Mouse (Mus musculus): ENCODE results near the gene Sppl2b. TPM values are rescaled to one million over a fixed set of nuclear protein-coding genes. Genes with fewer than 3 reads are reported as not detected.

Gene Sppl2b
- polyA plus RNA-seq, 1 experiment from 2014 or later, result 32.1 TPM

DNA sequence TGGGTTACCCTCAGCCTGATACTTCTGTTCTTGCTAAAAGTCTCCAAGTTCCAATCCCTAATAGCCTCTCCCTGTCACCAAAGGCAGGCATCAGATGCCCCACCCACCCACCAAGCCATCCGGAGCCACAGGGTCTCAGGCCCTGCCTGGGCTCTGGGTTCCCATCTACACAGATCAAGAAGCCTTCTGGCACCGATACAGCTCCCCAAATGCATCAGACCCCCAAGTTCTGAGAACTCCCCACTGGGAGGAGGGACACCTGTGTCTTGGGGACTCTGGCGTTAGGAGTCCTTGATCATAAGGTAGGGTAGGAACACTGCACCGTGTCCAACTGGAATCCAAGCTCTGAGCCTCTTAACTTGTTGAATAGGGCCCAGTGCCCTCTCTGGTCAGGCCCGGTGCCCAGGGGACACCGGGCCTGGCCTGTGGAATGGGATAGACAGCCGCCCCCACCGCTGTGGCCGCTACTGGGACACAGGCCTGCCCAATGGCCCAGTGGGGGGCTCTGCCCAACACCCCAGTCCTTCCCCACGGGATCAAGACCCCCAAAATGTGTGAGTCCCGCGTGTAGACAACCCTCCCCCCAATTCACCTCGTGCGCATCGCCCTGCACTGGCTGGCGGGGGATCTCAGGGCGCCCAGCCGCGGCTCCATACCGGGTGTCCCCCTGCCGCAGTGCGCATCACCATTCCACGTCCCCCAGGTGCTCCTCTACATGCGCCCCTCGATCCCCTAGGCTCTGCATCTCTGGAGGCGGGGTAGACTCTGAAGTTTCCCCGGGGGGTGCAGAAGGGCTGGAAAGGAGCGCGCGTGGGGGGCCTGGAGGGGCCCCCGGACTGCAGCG lies 11.8 kb upstream of the Sppl2b start:
- Histone ChIP-seq H3K9me3 (no peaks in the 10 kb centered on the region), H3K4me1 (peaks cover 22% of the 10 kb centered on the region), H3K27me3 (ENCODE audit: insufficient read depth, poor library complexity, severe bottlenecking) (peaks cover 63% of the 10 kb centered on the region), H3K4me3 (peak overlapping the region; percentile 63), H3K36me3 (no peaks in the 10 kb centered on the region), H3K27ac (peak overlapping the region; percentile 77)
- 9% methylated on average over 32 of the region's 32 CpGs for WGBS
- no peak for DNase-seq (ENCODE audit: low spot score)

DNA sequence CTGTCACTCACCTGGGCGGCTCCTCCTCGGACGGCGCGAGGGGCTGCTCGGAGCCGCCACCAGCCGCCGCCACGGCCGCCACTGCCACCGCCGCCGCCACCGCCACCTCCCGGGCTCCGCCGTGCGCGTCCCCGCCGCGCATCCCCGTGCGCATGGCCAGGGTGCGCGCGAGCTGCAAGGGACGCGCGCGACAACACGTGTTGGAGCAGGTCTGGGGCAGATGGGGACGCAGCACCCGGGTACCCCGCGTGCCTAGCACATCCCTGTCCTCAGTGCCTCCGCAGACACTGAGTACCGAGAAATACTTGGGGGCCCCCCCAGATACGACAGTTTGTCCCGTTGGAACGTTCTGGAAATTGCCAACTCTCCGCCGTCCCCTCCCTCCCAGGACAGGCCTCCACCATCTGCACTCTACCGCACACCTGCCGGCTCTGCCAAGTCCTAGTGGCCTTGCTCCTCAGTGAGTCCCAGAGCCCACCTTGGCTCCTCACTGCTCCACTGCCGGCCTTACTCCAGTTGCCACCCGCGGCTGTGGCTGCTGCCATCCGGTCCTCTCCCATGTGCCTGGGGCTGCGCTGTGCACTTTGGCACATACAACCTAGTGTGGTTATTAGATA lies 11.0 kb upstream of the Sppl2b start, which contains the start of gene Lingo3:
Lingo3 (minus strand) TSS at position 109 of the 617 bp plus-strand sequence.
- peaks cover 63% of the 10 kb centered on the region for H3K27me3 ChIP-seq (ENCODE audit: insufficient read depth, poor library complexity, severe bottlenecking)
- DNase-seq (ENCODE audit: low spot score), result no peak
- no peaks in the 10 kb centered on the region for H3K36me3 ChIP-seq
- WGBS, result 6% methylated on average over 43 of the region's 51 CpGs
- H3K27ac ChIP-seq, result peak within 1 kb of the TSS; percentile 77
- no peaks in the 10 kb centered on the region for H3K9me3 ChIP-seq
- peaks cover 26% of the 10 kb centered on the region for H3K4me1 ChIP-seq
- H3K4me3 ChIP-seq, result peak within 1 kb of the TSS; percentile 63

GRCm38 (mm10) chr10:80845055-80845693 lies 9.9 kb upstream of the Sppl2b start:
- H3K36me3 ChIP-seq, result peaks cover 3% of the 10 kb centered on the region; the same call in 1 of the 2 replicates
- H3K27ac ChIP-seq, result no peak overlapping the region; the same call in 1 of the 2 replicates
- H3K27me3 ChIP-seq (ENCODE audit: insufficient read depth, poor library complexity, severe bottlenecking), result peaks cover 63% of the 10 kb centered on the region
- WGBS, result 56% methylated on average over 8 of the region's 8 CpGs
- DNase-seq (ENCODE audit: low spot score), result no peak
- H3K9me3 ChIP-seq, result no peaks in the 10 kb centered on the region
- H3K4me1 ChIP-seq, result peaks cover 29% of the 10 kb centered on the region
- no peak overlapping the region for H3K4me3 ChIP-seq

- Histone ChIP-seq H3K4me3 (no peak overlapping the region), H3K27me3 (ENCODE audit: insufficient read depth, poor library complexity, severe bottlenecking) (peaks cover 59% of the 10 kb centered on the region), H3K9me3 (no peaks in the 10 kb centered on the region), H3K36me3 (peaks cover 8% of the 10 kb centered on the region; the same call in 1 of the 2 replicates), H3K4me1 (peaks cover 32% of the 10 kb centered on the region), H3K27ac (no peak overlapping the region)
- no peak for DNase-seq (ENCODE audit: low spot score)
- 74% methylated on average over 12 of the region's 12 CpGs for WGBS
Measured at GRCm38 (mm10) chr10:80845732-80846131, 9.3 kb upstream of the Sppl2b start.

GRCm38 (mm10) chr10:80848571-80848970 lies 6.5 kb upstream of the Sppl2b start:
- no peak overlapping the region for H3K27ac ChIP-seq
- H3K36me3 ChIP-seq, result peaks cover 32% of the 10 kb centered on the region
- H3K27me3 ChIP-seq (ENCODE audit: insufficient read depth, poor library complexity, severe bottlenecking), result peaks cover 31% of the 10 kb centered on the region
- no peaks in the 10 kb centered on the region for H3K9me3 ChIP-seq
- peaks cover 34% of the 10 kb centered on the region for H3K4me1 ChIP-seq
- DNase-seq (ENCODE audit: low spot score), result peak; percentile 86
- 9% methylated on average over 10 of the region's 10 CpGs for WGBS
- no peak overlapping the region for H3K4me3 ChIP-seq

- peaks cover 37% of the 10 kb centered on the region for H3K4me1 ChIP-seq
- no peak for DNase-seq (ENCODE audit: low spot score)
- H3K9me3 ChIP-seq, result no peaks in the 10 kb centered on the region
- no peaks in the 10 kb centered on the region for H3K27me3 ChIP-seq (ENCODE audit: insufficient read depth, poor library complexity, severe bottlenecking)
- H3K36me3 ChIP-seq, result peaks cover 26% of the 10 kb centered on the region
- peak overlapping the region; percentile 87 for H3K27ac ChIP-seq
- 12% methylated on average over 11 of the region's 11 CpGs for WGBS
- H3K4me3 ChIP-seq, result peak overlapping the region; percentile 89
Measured at GRCm38 (mm10) chr10:80855749-80856073, 636 bp downstream of the Sppl2b start.

DNA sequence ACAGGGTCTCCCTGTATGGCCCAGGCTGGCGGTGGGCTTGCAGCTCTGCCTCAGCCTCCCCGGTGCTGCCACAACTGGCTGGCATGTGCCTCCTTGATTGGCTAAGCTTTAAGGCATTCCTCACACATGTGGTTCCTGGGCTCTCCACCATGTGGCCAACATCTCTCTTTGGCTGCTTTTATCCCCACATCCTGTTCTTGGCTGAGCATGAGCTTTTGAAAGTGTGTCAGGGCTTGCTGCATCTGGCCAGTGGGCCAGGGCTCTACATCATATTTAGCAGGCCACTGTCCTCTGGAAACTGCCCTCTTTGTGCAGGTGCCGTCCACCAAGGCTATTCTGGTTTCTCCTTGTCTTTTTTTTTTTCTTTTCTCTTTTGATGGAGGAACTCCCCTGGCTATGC lies 1.2 kb downstream of the Sppl2b start:
- Histone ChIP-seq H3K9me3 (no peaks in the 10 kb centered on the region), H3K27me3 (ENCODE audit: insufficient read depth, poor library complexity, severe bottlenecking) (no peaks in the 10 kb centered on the region), H3K4me1 (peaks cover 37% of the 10 kb centered on the region), H3K27ac (peak overlapping the region; percentile 87; the same call in 1 of the 2 replicates), H3K4me3 (peak overlapping the region; percentile 89), H3K36me3 (peaks cover 23% of the 10 kb centered on the region)
- 64% methylated on average over 3 of the region's 3 CpGs for WGBS
- DNase-seq (ENCODE audit: low spot score), result no peak

- Histone ChIP-seq H3K36me3 (peaks cover 22% of the 10 kb centered on the region), H3K4me3 (0 out of 2 replicates have a peak overlapping the region, but pooled peaks have one; percentile 89), H3K9me3 (no peaks in the 10 kb centered on the region), H3K27ac (peak overlapping the region; percentile 56; the same call in 1 of the 2 replicates), H3K27me3 (ENCODE audit: insufficient read depth, poor library complexity, severe bottlenecking) (no peaks in the 10 kb centered on the region), H3K4me1 (peaks cover 37% of the 10 kb centered on the region)
- WGBS, result 79% methylated on average over 5 of the region's 5 CpGs
- DNase-seq (ENCODE audit: low spot score), result no peak
Measured at GRCm38 (mm10) chr10:80856908-80857307, 1.8 kb downstream of the Sppl2b start.

- WGBS, result 72% methylated on average over 8 of the region's 8 CpGs
- Histone ChIP-seq H3K4me1 (peaks cover 37% of the 10 kb centered on the region), H3K4me3 (no peak overlapping the region), H3K27me3 (ENCODE audit: insufficient read depth, poor library complexity, severe bottlenecking) (no peaks in the 10 kb centered on the region), H3K9me3 (no peaks in the 10 kb centered on the region), H3K36me3 (peaks cover 22% of the 10 kb centered on the region), H3K27ac (peak overlapping the region; percentile 56; the same call in 1 of the 2 replicates)
- no peak for DNase-seq (ENCODE audit: low spot score)
Measured at GRCm38 (mm10) chr10:80857386-80857785, 2.3 kb downstream of the Sppl2b start.

DNA sequence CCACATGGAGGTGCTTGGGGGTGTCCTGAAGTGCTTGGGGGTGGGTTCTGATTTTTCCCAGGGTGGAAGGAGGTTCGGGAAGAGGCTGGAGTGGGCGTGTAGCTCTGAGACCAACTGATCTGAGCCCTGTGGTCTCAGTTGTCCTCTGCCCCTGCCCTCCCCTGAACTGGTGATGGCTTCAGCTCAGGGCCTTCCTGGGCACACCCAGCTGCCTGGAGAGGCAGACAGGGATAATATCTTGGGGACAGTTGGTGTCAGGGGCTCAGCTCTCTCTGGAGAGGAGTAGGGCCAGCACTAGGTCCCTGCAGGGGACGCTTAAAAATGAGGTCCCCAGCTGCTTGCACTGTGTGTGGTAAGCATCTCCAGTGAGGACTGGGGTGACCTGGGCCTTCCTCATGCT lies 2.8 kb downstream of the Sppl2b start:
- H3K27ac ChIP-seq, result peak overlapping the region; percentile 56; the same call in 1 of the 2 replicates
- H3K4me3 ChIP-seq, result no peak overlapping the region
- H3K4me1 ChIP-seq, result peaks cover 37% of the 10 kb centered on the region
- no peak for DNase-seq (ENCODE audit: low spot score)
- no peaks in the 10 kb centered on the region for H3K9me3 ChIP-seq
- peaks cover 24% of the 10 kb centered on the region for H3K36me3 ChIP-seq
- WGBS, result 57% methylated on average over 3 of the region's 3 CpGs
- H3K27me3 ChIP-seq (ENCODE audit: insufficient read depth, poor library complexity, severe bottlenecking), result no peaks in the 10 kb centered on the region

DNA sequence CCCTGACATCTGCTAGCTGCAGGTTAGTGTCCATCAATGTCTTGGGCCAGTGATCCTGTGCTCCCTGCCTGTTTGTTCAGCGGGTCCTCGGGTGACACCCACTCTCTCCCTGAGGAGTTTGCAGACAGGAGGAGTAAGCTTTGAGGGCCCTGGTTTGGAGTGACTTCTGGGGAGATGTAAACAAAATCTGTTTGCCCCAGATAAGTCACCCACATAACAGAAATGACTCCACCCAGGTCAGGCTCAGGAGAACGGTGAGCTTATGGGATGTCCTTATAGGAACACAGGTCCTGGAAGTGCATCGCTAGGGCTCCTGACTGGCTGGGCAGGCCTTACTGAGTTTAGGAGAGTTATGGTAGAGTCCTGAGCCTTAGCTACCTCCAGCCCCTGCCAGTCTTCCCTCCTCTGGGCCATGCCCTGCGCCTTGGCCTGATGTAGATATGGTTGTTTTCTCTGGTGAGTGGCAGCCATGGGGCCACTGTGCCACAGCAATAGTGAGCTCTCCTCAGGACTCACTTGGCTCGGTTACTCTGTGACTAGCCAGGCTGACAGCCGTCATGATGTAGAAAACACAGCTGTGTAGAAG lies 3.4 kb downstream of the Sppl2b start:
- H3K4me1 ChIP-seq, result peaks cover 33% of the 10 kb centered on the region
- H3K27me3 ChIP-seq (ENCODE audit: insufficient read depth, poor library complexity, severe bottlenecking), result no peaks in the 10 kb centered on the region
- H3K36me3 ChIP-seq, result peaks cover 24% of the 10 kb centered on the region
- 68% methylated on average over 7 of the region's 7 CpGs for WGBS
- H3K4me3 ChIP-seq, result no peak overlapping the region
- peak; percentile 87 for DNase-seq (ENCODE audit: low spot score)
- H3K9me3 ChIP-seq, result no peaks in the 10 kb centered on the region
- H3K27ac ChIP-seq, result peak overlapping the region; percentile 74; the same call in 1 of the 2 replicates

DNA sequence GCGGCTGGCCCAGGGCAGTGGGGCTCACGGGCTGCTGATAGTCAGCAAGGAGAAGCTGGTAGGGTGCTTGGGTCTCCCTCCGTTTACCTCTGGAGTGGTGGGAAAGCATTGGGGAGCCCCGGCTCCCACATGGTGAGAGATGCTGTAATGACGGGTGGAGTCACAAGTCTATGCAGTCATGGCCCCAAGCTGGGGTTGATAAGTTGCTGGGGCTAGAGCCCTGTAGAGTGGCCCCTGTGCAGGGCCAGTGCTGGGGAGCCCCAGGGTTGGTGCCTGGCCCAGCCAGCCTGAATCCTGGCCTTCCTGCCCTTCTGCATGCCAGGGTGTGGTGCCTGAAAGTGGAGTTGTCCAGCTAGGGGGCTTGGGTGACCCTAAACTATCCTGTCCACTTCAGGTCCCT lies 7.2 kb downstream of the Sppl2b start:
- no peak overlapping the region for H3K4me3 ChIP-seq
- H3K9me3 ChIP-seq, result no peaks in the 10 kb centered on the region
- no peaks in the 10 kb centered on the region for H3K27me3 ChIP-seq (ENCODE audit: insufficient read depth, poor library complexity, severe bottlenecking)
- no peak for DNase-seq (ENCODE audit: low spot score)
- 82% methylated on average over 5 of the region's 5 CpGs for WGBS
- peaks cover 7% of the 10 kb centered on the region for H3K4me1 ChIP-seq
- H3K36me3 ChIP-seq, result peaks cover 58% of the 10 kb centered on the region
- 0 out of 2 replicates have a peak overlapping the region, but pooled peaks have one; percentile 24 for H3K27ac ChIP-seq
